Mouse (Mus musculus) embryonic facial prominence, embryonic 15.5 days (tissue): ENCODE measurements around the gene Sgtb. TPM values are rescaled to one million over a fixed set of nuclear protein-coding genes. Genes with fewer than 3 reads are reported as not detected.
A peak's percentile ranks its signal among the peaks of the same experiment; 100 is the strongest.

Experiments used
- ATAC-seq: fragments of 200-750 bp; cut with Nextera tagmentation; 2 replicates; pipeline ENCODE4 v1.8.0; 2017; ENCODE audit warnings: low read depth, moderate TSS enrichment; ENCODE audit not compliant: insufficient number of reproducible peaks, low FRiP score, low TSS enrichment
- H3K27ac ChIP-seq: fragments of 300-500 bp; sonication (generic); replicated peaks from 2 replicates; pipeline ENCODE4 v1.5.1; 2015; ENCODE audit warnings: mild to moderate bottlenecking, inconsistent platforms
- H3K27me3 ChIP-seq: fragments of 300-500 bp; sonication (generic); 2 replicates; pipeline ENCODE4 v1.6.1; 2015; ENCODE audit warnings: inconsistent platforms
- H3K36me3 ChIP-seq: fragments of 300-500 bp; sonication (generic); 2 replicates; pipeline ENCODE4 v1.6.1; 2015; ENCODE audit warnings: mild to moderate bottlenecking, inconsistent platforms
- H3K4me1 ChIP-seq: fragments of 300-500 bp; sonication (generic); 2 replicates; pipeline ENCODE4 v1.6.1; 2015; ENCODE audit warnings: inconsistent platforms
- H3K4me2 ChIP-seq: fragments of 300-500 bp; sonication (generic); replicated peaks from 2 replicates; pipeline ENCODE4 v1.6.1; 2015; ENCODE audit warnings: mild to moderate bottlenecking, inconsistent platforms
- H3K4me3 ChIP-seq: fragments of 300-500 bp; sonication (generic); replicated peaks from 2 replicates; pipeline ENCODE4 v1.5.1; 2015; ENCODE audit warnings: mild to moderate bottlenecking, inconsistent platforms
- H3K9ac ChIP-seq: fragments of 300-500 bp; sonication (generic); 2 replicates; pipeline ENCODE4 v1.6.1; 2015; ENCODE audit warnings: inconsistent platforms
- H3K9me3 ChIP-seq: fragments of 300-500 bp; sonication (generic); replicated peaks from 2 replicates; pipeline ENCODE4 v1.6.1; 2016; ENCODE audit warnings: inconsistent platforms
- WGBS: fragments of 180-500 bp; shearing (Covaris S2); methylation state at CpG from one replicate; pipeline ENCODE4 v1.1.7; 2015; 5-methylcytosine and 5-hydroxymethylcytosine counted together
- polyA plus RNA-seq: library from polyadenylated mRNA; unstranded; fragments of >200 nt; fragmentation: Nextera tagmentation; extraction: Ambion mirVana; gene quantifications from 2 replicates; pipeline ENCODE4 v1.2.1, GENCODE M21; 2015

Sgtb gene
- polyA plus RNA-seq, 1 experiment from 2014 or later: 8.7 TPM

DNA sequence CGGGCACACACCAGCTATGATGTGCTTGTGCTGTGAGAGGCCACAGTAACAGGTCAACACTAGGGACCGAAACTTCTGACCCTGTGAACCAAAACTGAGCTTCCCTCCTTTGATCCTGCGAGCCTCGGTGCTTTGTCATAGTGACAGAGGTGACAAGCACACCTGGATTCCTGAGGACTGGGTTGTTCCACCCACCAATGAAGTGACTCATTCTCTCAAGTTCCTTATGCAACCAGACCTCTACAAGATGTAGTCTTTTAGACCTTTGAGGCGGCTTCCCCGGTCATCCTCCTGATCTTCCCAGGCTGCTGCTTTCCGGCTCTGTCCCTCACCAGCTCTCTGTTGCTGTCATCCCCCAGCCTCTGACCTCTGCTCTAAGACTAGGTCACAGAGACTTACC lies 27.0 kb upstream of the Sgtb start:
- WGBS: 80% methylated on average over 7 of the region's 7 CpGs

GRCm38 (mm10) chr13:104084600-104084999 lies 24.9 kb upstream of the Sgtb start:
- ATAC-seq: no peak
- H3K9me3 ChIP-seq: no peaks in the 10 kb centered on the region
- no peaks in the 10 kb centered on the region for H3K36me3 ChIP-seq
- no peak overlapping the region for H3K4me3 ChIP-seq
- H3K4me1 ChIP-seq: no peaks in the 10 kb centered on the region
- no peak overlapping the region for H3K9ac ChIP-seq
- no peak overlapping the region for H3K27ac ChIP-seq
- WGBS: 77% methylated on average over 2 of the region's 2 CpGs
- no peaks in the 10 kb centered on the region for H3K27me3 ChIP-seq
- H3K4me2 ChIP-seq: no peak overlapping the region

More for the DNA sequence above, 27.0 kb upstream of the Sgtb start:
- no peaks in the 10 kb centered on the region for H3K36me3 ChIP-seq
- no peak for ATAC-seq
- H3K9me3 ChIP-seq: no peaks in the 10 kb centered on the region
- no peak overlapping the region for H3K4me3 ChIP-seq
- no peak overlapping the region for H3K9ac ChIP-seq
- no peaks in the 10 kb centered on the region for H3K27me3 ChIP-seq
- H3K4me1 ChIP-seq: no peaks in the 10 kb centered on the region
- no peak overlapping the region for H3K4me2 ChIP-seq
- H3K27ac ChIP-seq: no peak overlapping the region

DNA sequence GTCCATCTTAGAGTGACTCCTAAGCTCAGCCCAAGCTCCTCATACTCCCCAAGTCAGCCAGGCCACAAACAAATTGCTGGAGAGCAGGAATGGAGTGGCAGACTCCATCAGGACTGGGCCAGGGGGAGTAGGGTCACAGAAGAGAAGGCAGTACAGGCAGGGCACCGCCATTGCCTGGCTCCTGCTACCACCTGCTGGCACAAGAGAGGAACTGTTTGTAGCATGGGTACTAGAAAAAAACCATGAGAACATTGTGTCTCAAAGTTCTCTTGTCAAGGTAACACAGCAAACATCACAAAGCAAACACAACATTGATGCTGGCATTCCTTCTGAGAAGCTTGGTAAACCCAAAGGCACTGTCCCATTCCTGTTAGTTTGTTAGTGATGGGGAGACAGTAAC lies 20.2 kb upstream of the Sgtb start:
- Histone ChIP-seq H3K27me3 (no peaks in the 10 kb centered on the region), H3K4me3 (no peak overlapping the region), H3K27ac (no peak overlapping the region), H3K36me3 (no peaks in the 10 kb centered on the region), H3K9me3 (no peaks in the 10 kb centered on the region), H3K4me2 (no peak overlapping the region), H3K4me1 (no peaks in the 10 kb centered on the region), H3K9ac (no peak overlapping the region)
- ATAC-seq: no peak
- WGBS: 18% methylated on average over 1 of the region's 1 CpGs

DNA sequence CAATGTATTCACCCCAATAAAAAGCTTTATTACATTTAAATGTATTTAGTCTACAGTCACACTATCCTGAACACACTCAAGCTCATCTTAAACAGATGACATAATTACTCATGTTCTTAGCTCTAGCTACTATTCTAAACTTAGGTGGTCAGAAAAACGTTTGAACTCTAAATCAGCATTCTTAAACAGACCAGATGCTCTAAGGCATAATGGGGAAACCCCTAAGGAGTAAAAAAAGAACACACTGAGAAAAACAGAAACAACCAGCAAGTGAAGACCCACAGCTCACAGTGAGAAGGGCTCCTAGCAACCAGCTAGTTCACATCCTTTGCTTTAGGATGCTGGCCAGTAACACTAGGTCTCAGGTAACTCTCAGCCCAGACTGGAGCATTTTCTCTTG lies 17.8 kb upstream of the Sgtb start:
- H3K4me1 ChIP-seq: peaks cover 8% of the 10 kb centered on the region; the same call in 1 of the 2 replicates
- no peak overlapping the region for H3K4me3 ChIP-seq
- no peak for ATAC-seq
- 0% methylated on average over 1 of the region's 1 CpGs for WGBS
- H3K9ac ChIP-seq: no peak overlapping the region
- no peaks in the 10 kb centered on the region for H3K9me3 ChIP-seq
- no peaks in the 10 kb centered on the region for H3K36me3 ChIP-seq
- no peak overlapping the region for H3K4me2 ChIP-seq
- no peaks in the 10 kb centered on the region for H3K27me3 ChIP-seq
- H3K27ac ChIP-seq: no peak overlapping the region

DNA sequence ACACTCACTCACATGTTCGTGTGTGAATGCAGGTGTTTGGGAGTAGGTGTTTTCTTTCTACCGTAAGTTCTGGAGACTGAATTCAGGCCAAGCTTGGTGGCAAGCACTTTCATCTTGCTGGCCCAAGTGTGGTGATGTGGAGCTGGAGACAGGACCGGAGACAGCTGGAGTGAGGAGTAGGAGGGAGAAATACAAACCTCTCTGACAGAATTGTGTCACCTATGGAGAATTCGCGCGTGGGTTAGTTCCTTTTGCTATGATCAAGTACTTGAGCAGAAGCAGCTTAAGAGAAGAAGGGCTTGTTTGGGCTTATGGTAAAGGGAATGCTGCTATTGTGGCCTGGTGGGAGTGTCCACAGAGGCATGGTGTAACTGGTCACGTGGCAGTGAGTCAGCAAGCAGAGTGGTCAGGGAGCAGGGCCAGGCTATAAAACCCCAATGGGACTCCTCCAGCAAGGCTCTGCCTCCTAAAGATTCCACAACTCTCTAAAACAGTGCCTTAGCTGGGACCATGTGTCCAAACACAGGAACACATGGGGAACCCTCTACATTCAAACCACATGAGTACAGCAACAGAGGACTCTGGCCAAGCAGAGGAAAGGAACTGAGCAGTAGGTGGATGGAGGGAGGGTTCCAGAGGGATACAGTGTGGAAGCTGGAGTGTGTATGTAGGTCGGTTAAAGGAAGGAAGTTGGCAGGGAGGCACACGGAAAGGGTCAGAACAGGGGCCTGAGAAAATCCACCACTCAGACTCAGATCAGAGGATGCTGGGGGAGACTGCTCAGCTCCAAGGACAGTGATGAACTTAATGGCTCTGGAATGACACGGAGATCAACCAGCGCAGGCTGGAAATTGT lies 14.8 kb upstream of the Sgtb start:
- no peaks in the 10 kb centered on the region for H3K36me3 ChIP-seq
- ATAC-seq: peak; percentile 63; the same call in 1 of the 2 replicates
- H3K9me3 ChIP-seq: no peaks in the 10 kb centered on the region
- H3K27me3 ChIP-seq: no peaks in the 10 kb centered on the region
- 70% methylated on average over 11 of the region's 11 CpGs for WGBS
- no peak overlapping the region for H3K9ac ChIP-seq
- H3K27ac ChIP-seq: no peak overlapping the region
- H3K4me3 ChIP-seq: no peak overlapping the region
- H3K4me2 ChIP-seq: no peak overlapping the region
- peaks cover 8% of the 10 kb centered on the region; the same call in 1 of the 2 replicates for H3K4me1 ChIP-seq

DNA sequence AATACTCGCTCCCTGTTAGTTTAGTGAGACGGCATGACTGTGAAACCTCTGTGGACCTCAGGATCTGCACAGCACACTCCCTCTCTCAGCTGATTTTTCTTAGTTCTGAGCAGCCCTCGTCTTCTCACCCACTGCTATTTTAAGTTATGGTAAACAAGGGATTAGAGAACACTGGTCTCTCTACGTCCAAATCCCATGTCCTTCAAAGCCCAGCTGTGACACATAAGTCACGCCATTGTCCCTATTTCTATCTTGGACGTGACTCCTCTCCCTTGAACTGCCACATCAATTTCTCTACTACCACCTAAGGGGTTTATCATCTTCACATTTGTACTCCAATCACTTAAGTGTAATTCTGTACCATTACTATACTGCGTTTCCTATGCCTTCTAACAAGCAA lies 13.6 kb upstream of the Sgtb start:
- 50% methylated on average over 7 of the region's 7 CpGs for WGBS
- no peak for ATAC-seq
- Histone ChIP-seq H3K36me3 (no peaks in the 10 kb centered on the region), H3K4me1 (peaks cover 8% of the 10 kb centered on the region; the same call in 1 of the 2 replicates), H3K9ac (no peak overlapping the region), H3K27me3 (no peaks in the 10 kb centered on the region), H3K27ac (no peak overlapping the region), H3K9me3 (no peaks in the 10 kb centered on the region), H3K4me3 (no peak overlapping the region), H3K4me2 (no peak overlapping the region)

DNA sequence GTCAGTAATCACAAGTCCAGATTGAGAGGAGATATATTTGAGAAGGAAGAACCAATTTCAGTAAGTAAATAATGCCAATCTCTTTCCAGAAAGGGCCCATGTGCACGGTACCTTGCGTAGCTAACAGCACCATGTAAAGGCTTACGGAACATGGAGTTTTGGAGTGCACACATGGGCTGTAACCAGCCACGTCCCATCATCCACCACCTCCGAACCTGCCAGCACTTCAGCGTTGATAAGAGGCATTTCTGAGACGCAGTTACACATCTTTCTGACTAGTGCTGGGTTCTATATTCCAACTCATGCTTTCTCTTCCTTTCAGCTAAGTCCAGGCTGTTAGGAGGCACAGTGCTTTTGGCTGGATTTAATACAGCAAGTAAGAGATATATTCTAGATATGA lies 12.4 kb upstream of the Sgtb start:
- H3K9ac ChIP-seq: no peak overlapping the region
- H3K4me2 ChIP-seq: no peak overlapping the region
- H3K4me1 ChIP-seq: peaks cover 8% of the 10 kb centered on the region; the same call in 1 of the 2 replicates
- ATAC-seq: no peak
- no peaks in the 10 kb centered on the region for H3K36me3 ChIP-seq
- H3K4me3 ChIP-seq: no peak overlapping the region
- H3K9me3 ChIP-seq: no peaks in the 10 kb centered on the region
- H3K27ac ChIP-seq: no peak overlapping the region
- H3K27me3 ChIP-seq: no peaks in the 10 kb centered on the region
- 94% methylated on average over 7 of the region's 7 CpGs for whole genome bisulfite sequencing

GRCm38 (mm10) chr13:104100416-104100815 lies 9.1 kb upstream of the Sgtb start:
- Histone ChIP-seq H3K27me3 (no peaks in the 10 kb centered on the region), H3K9ac (no peak overlapping the region), H3K4me3 (no peak overlapping the region), H3K27ac (no peak overlapping the region), H3K9me3 (no peaks in the 10 kb centered on the region), H3K4me2 (no peak overlapping the region), H3K36me3 (no peaks in the 10 kb centered on the region), H3K4me1 (no peaks in the 10 kb centered on the region)
- ATAC-seq: no peak
- WGBS: 82% methylated on average over 4 of the region's 4 CpGs

GRCm38 (mm10) chr13:104101606-104102235 lies 7.8 kb upstream of the Sgtb start:
- Histone ChIP-seq H3K9me3 (no peaks in the 10 kb centered on the region), H3K27me3 (no peaks in the 10 kb centered on the region), H3K27ac (no peak overlapping the region), H3K36me3 (no peaks in the 10 kb centered on the region), H3K4me2 (no peak overlapping the region), H3K4me3 (no peak overlapping the region), H3K9ac (no peak overlapping the region), H3K4me1 (no peaks in the 10 kb centered on the region)
- 85% methylated on average over 5 of the region's 5 CpGs for WGBS
- ATAC-seq: no peak

DNA sequence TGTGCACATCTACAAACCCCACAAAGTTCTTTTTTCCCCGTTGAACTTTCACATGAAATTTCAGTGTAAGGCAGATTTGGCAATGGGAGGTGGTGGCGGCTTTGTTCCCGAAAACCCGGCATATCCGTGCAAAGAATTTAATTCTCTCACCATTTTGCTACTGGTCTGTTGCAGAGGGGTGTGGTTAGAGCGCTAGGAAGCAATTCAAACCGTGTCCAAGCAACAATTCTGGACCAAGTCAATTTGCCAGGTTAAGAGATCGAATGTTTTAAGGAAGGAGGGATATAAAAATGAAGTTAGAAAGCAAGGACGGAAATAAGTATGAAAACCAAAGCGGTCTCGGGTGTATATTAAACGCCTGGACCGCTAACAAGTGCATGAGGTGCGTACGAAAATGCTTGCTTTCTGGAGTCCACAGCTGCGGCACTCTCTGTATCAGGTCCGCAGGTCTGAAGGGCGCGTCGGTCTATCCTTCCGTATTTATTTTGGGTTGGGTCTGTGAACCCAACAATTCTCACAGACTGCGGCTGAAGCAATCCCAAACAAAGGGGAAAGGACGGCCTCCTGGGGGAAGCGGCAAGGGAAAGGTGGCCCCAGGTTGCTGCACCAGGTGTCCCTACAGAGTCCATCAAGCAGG lies 772 bp upstream of the Sgtb start:
- Histone ChIP-seq H3K4me2 (peak overlapping the region; percentile 99), H3K36me3 (0 out of 2 replicates have a peak, but pooled peaks cover 3% of the 10 kb centered on the region), H3K27ac (peak overlapping the region; percentile 66), H3K4me3 (peak overlapping the region; percentile 84), H3K9me3 (no peaks in the 10 kb centered on the region), H3K27me3 (no peaks in the 10 kb centered on the region), H3K9ac (peak overlapping the region; percentile 60), H3K4me1 (peaks cover 3% of the 10 kb centered on the region)
- no peak for ATAC-seq
- WGBS: 1% methylated on average over 24 of the region's 24 CpGs

DNA sequence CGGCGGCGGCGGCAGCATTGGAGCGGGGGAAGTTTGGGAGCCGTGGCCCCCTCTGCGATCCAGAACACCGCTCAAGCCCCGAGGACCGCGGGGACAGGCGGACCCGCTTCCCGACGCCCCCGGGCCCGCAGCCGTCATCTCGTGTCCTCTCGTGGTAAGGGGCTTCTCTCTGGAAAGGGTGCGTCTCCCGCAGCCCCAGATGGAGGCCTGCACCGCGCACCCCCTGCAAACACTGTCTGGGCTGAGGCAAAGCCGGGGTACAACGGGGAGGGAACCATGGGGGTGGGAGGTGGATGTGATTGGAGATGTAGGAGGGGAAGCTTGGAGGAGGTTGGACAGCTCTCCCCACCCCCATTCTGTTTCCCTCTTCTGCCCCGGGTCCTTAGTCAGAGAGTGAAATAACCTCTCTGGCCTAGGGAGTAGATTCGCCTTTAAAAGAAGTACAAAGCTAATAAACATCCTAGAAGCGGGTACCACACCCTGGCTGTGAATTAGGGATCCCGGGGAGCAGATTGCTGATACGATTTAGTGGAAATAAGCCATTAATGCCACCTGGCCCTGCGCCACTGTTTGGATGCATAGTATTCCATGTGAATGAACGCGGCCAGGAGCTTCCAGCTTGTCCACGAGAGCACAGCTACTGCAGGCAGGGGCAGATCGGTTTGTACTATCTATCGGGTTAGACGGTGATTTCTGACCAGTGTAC lies 428 bp downstream of the Sgtb start:
- peak; percentile 65 for ATAC-seq
- peak overlapping the region; percentile 72 for H3K27ac ChIP-seq

More for the DNA sequence above, 428 bp downstream of the Sgtb start:
- Histone ChIP-seq H3K4me2 (peak overlapping the region; percentile 99), H3K4me3 (peak overlapping the region; percentile 84), H3K9ac (peak overlapping the region; percentile 55), H3K27me3 (no peaks in the 10 kb centered on the region), H3K36me3 (0 out of 2 replicates have a peak, but pooled peaks cover 6% of the 10 kb centered on the region), H3K4me1 (peaks cover 3% of the 10 kb centered on the region), H3K9me3 (no peaks in the 10 kb centered on the region)
- WGBS: 1% methylated on average over 30 of the region's 38 CpGs
